Mouse (Mus musculus) olfactory bulb, adult 2 months (tissue): ENCODE data around the gene Rab33b.

Experiments used
- CTCF ChIP-seq: fragments of 200-500 bp; IDR thresholded peaks from 2 replicates; pipeline ENCODE4 v1.5.1; 2012; ENCODE audit warnings: low read depth, mild to moderate bottlenecking, low read length, moderate library complexity; ENCODE audit not compliant: insufficient read depth
- POLR2A ChIP-seq: fragments of 200-500 bp; IDR thresholded peaks from 2 replicates; pipeline ENCODE4 v1.6.1; 2012; ENCODE audit warnings: mild to moderate bottlenecking, low read depth, low read length, moderate library complexity; ENCODE audit not compliant: insufficient read depth

DNA sequence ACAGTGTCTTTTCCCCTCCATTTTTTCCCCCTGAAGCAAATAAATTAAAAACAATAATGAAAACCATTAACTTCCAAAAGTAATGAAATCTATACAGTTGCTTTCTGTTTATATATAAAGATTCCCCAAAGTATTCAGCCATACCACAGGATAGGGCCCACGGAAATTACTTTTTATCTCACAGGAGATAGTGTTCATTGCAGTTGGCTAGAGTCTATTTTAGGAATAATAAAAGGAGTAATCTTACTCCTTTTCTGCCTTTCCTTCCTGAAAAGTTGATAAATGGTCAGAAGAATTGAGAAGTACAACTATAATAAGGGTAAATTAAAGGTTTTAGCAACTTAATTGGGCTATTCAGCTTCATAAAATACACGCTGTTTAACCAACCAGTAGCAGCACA is 15.2 kb upstream of the Rab33b start:
- TF ChIP-seq CTCF (no peak), POLR2A (no peak)
